Mouse (Mus musculus) midbrain, embryonic 15.5 days (tissue): ENCODE data around the gene Lancl3. TPM values are rescaled to one million over a fixed set of nuclear protein-coding genes. Genes with fewer than 3 reads are reported as not detected.

Source experiments
- ATAC-seq: fragments of 200-750 bp; cut with Nextera tagmentation; replicated peaks from 2 replicates; pipeline ENCODE4 v1.8.0; 2017; ENCODE audit warnings: moderate TSS enrichment
- H3K27ac ChIP-seq: fragments of 300-500 bp; sonication (generic); 2 replicates; pipeline ENCODE4 v1.5.1; 2015; ENCODE audit warnings: mild to moderate bottlenecking, inconsistent platforms
- H3K27me3 ChIP-seq: fragments of 300-500 bp; sonication (generic); replicated peaks from 2 replicates; pipeline ENCODE4 v1.6.1; 2015; ENCODE audit warnings: inconsistent platforms
- H3K36me3 ChIP-seq: fragments of 300-500 bp; sonication (generic); replicated peaks from 2 replicates; pipeline ENCODE4 v1.6.1; 2015; ENCODE audit warnings: inconsistent platforms
- H3K4me1 ChIP-seq: fragments of 300-500 bp; sonication (generic); 2 replicates; pipeline ENCODE4 v1.6.1; 2015; ENCODE audit warnings: inconsistent platforms
- H3K4me2 ChIP-seq: fragments of 300-500 bp; sonication (generic); 2 replicates; pipeline ENCODE4 v1.6.1; 2015; ENCODE audit warnings: inconsistent platforms, mild to moderate bottlenecking, moderate library complexity
- H3K4me3 ChIP-seq: fragments of 300-500 bp; sonication (generic); 2 replicates; pipeline ENCODE4 v1.5.1; 2015; ENCODE audit warnings: mild to moderate bottlenecking, inconsistent platforms
- H3K9ac ChIP-seq: fragments of 300-500 bp; sonication (generic); 2 replicates; pipeline ENCODE4 v1.6.1; 2015; ENCODE audit warnings: mild to moderate bottlenecking, inconsistent platforms
- H3K9me3 ChIP-seq: fragments of 300-500 bp; sonication (generic); 2 replicates; pipeline ENCODE4 v1.6.1; 2016; ENCODE audit warnings: inconsistent platforms
- WGBS: fragments of 180-500 bp; shearing (Covaris S2); methylation state at CpG from one replicate; pipeline ENCODE4 v1.1.7; 2015; ENCODE audit warnings: mixed read lengths; 5-methylcytosine and 5-hydroxymethylcytosine counted together
- polyA plus RNA-seq: library from polyadenylated mRNA; unstranded; fragments of >200 nt; fragmentation: Nextera tagmentation; extraction: Ambion mirVana; gene quantifications from 2 replicates; pipeline ENCODE4 v1.2.1, GENCODE M21; 2015

Gene Lancl3
- 5.3 and 5.8 TPM in 2 replicates for polyA plus RNA-seq

- peak within 1 kb of the TSS; percentile 46 for H3K9ac ChIP-seq
- peak within 1 kb of the TSS; percentile 63 for H3K4me2 ChIP-seq
- H3K27ac ChIP-seq, result peak within 1 kb of the TSS; percentile 56
- H3K4me3 ChIP-seq, result peak within 1 kb of the TSS; percentile 52
- H3K36me3 ChIP-seq, result no peaks in the 10 kb centered on the region
- H3K27me3 ChIP-seq, result no peaks in the 10 kb centered on the region
- H3K9me3 ChIP-seq, result no peaks in the 10 kb centered on the region
- no peaks in the 10 kb centered on the region for H3K4me1 ChIP-seq
- peak; percentile 82 for ATAC-seq
- WGBS, result 21% methylated on average over 47 of the region's 49 CpGs
Observed at GRCm38 (mm10) chrX:9199761-9200371, at the start of gene Lancl3. TSS of gene Lancl3 (plus strand) at chrX:9199902.

DNA sequence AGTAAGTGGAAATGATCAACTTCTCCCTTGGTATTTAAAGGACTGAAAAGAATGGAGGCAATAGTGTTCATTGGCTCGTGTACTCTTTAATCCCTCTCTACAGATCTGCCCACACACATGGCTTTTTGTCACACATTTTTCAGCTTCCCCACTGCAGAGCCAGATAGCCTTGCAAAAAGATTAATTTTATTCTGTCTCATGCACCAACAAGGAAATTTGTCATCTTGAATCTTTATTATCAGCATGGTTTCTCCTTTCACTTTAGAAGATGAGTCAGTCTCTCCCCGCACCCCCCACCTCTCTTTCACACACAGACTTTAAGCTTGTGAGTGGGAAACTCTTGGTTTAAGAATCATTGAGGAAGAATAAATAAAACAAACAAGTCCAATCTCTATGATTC, 20.7 kb upstream of the Lancl3 start:
- no peaks in the 10 kb centered on the region for H3K4me1 ChIP-seq
- no peak overlapping the region for H3K27ac ChIP-seq
- no peak overlapping the region for H3K4me2 ChIP-seq
- no peaks in the 10 kb centered on the region for H3K9me3 ChIP-seq
- WGBS, result 56% methylated on average over 2 of the region's 2 CpGs
- no peak overlapping the region for H3K9ac ChIP-seq
- H3K4me3 ChIP-seq, result no peak overlapping the region
- H3K27me3 ChIP-seq, result no peaks in the 10 kb centered on the region
- no peaks in the 10 kb centered on the region for H3K36me3 ChIP-seq
- ATAC-seq, result no peak

- H3K27me3 ChIP-seq, result no peaks in the 10 kb centered on the region
- H3K9ac ChIP-seq, result no peak overlapping the region
- WGBS, result 40% methylated on average over 5 of the region's 5 CpGs
- no peaks in the 10 kb centered on the region for H3K4me1 ChIP-seq
- H3K36me3 ChIP-seq, result no peaks in the 10 kb centered on the region
- ATAC-seq, result no peak
- no peak overlapping the region for H3K4me3 ChIP-seq
- no peak overlapping the region for H3K27ac ChIP-seq
- no peak overlapping the region for H3K4me2 ChIP-seq
- H3K9me3 ChIP-seq, result no peaks in the 10 kb centered on the region
Observed at GRCm38 (mm10) chrX:9181570-9181969, 18.1 kb upstream of the Lancl3 start.

DNA sequence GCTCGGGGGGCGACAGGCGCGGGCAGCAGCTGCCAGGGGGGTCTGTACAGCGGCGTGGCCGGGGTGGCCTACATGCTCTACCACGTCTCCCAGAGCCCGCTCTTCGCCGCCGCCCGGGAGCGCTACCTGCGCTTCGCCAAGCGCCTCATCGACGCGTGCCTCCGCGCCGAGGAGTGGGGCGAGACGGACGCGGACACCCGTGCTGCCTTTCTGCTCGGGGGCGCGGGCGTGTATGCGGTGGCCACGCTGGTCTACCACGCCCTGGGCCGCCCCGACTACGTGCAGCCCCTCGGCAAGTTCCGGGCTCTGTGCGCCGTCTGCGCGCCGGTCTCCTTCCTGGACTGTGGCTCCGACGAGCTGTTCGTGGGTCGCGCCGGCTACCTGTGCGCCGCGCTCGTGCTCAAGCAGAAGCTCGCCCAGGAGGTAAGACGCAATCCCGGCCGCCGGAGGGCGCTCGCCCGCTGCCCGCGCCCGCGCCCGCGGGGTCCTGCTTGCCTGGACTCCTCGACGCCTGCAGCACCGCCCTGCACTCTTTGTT, 747 bp downstream of the Lancl3 start:
- Histone ChIP-seq H3K4me3 (peak overlapping the region; percentile 52), H3K27ac (peak overlapping the region; percentile 56), H3K4me1 (no peaks in the 10 kb centered on the region), H3K9me3 (no peaks in the 10 kb centered on the region), H3K4me2 (peak overlapping the region; percentile 63), H3K9ac (peak overlapping the region; percentile 46), H3K27me3 (no peaks in the 10 kb centered on the region), H3K36me3 (no peaks in the 10 kb centered on the region)
- ATAC-seq, result peak; percentile 76
- 23% methylated on average over 67 of the region's 72 CpGs for WGBS

DNA sequence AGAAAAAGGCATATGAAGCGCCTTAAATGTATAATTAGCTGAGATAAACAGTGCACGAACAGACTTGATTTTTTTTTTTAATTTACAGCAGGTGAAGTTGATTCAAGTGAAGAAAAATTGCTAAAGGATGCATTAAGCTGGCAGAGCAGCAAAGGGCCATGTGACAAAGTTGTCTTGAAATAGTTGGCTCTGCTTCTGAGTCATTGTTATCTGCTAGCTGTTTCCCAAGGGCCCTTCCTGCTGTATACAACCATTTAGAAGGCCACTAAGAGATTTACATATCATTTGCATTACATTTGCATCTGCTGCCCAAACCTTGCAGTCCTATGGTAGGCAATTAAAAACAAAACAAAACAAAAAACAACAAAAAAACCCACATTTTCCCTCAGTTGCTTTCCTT, 2.3 kb downstream of the Lancl3 start:
- Histone ChIP-seq H3K27me3 (no peaks in the 10 kb centered on the region), H3K4me1 (no peaks in the 10 kb centered on the region), H3K9ac (no peak overlapping the region), H3K9me3 (no peaks in the 10 kb centered on the region), H3K4me2 (peak overlapping the region; percentile 32), H3K36me3 (no peaks in the 10 kb centered on the region), H3K4me3 (peak overlapping the region; percentile 11; the same call in 1 of the 2 replicates), H3K27ac (peak overlapping the region; percentile 7; the same call in 1 of the 2 replicates)
- 59% methylated on average over 2 of the region's 2 CpGs for WGBS
- ATAC-seq, result 0 out of 2 replicates have a peak, but pooled peaks have one; percentile 16

GRCm38 (mm10) chrX:9202781-9203405, 3.2 kb downstream of the Lancl3 start:
- H3K4me1 ChIP-seq, result no peaks in the 10 kb centered on the region
- peak overlapping the region; percentile 32 for H3K4me2 ChIP-seq
- ATAC-seq, result no peak
- no peak overlapping the region for H3K9ac ChIP-seq
- no peaks in the 10 kb centered on the region for H3K9me3 ChIP-seq
- peak overlapping the region; percentile 7; the same call in 1 of the 2 replicates for H3K27ac ChIP-seq
- peak overlapping the region; percentile 11; the same call in 1 of the 2 replicates for H3K4me3 ChIP-seq
- H3K27me3 ChIP-seq, result no peaks in the 10 kb centered on the region
- 52% methylated on average over 7 of the region's 7 CpGs for WGBS
- H3K36me3 ChIP-seq, result no peaks in the 10 kb centered on the region

GRCm38 (mm10) chrX:9205121-9205520, 5.4 kb downstream of the Lancl3 start:
- Histone ChIP-seq H3K9ac (no peak overlapping the region), H3K4me3 (no peak overlapping the region), H3K4me1 (no peaks in the 10 kb centered on the region), H3K27ac (no peak overlapping the region), H3K27me3 (no peaks in the 10 kb centered on the region), H3K4me2 (no peak overlapping the region), H3K36me3 (no peaks in the 10 kb centered on the region), H3K9me3 (no peaks in the 10 kb centered on the region)
- no peak for ATAC-seq
- 67% methylated on average over 2 of the region's 2 CpGs for WGBS

- H3K4me3 ChIP-seq, result no peak overlapping the region
- H3K9me3 ChIP-seq, result no peaks in the 10 kb centered on the region
- no peaks in the 10 kb centered on the region for H3K27me3 ChIP-seq
- WGBS, result 86% methylated on average over 2 of the region's 2 CpGs
- no peaks in the 10 kb centered on the region for H3K4me1 ChIP-seq
- no peak overlapping the region for H3K27ac ChIP-seq
- H3K36me3 ChIP-seq, result no peaks in the 10 kb centered on the region
- no peak overlapping the region for H3K9ac ChIP-seq
- no peak for ATAC-seq
- no peak overlapping the region for H3K4me2 ChIP-seq
Observed at GRCm38 (mm10) chrX:9216244-9216643, 16.5 kb downstream of the Lancl3 start.

GRCm38 (mm10) chrX:9219570-9219969, 19.9 kb downstream of the Lancl3 start:
- Histone ChIP-seq H3K4me2 (no peak overlapping the region), H3K4me3 (no peak overlapping the region), H3K9me3 (no peaks in the 10 kb centered on the region), H3K4me1 (no peaks in the 10 kb centered on the region), H3K27me3 (no peaks in the 10 kb centered on the region), H3K36me3 (no peaks in the 10 kb centered on the region), H3K27ac (no peak overlapping the region), H3K9ac (no peak overlapping the region)
- ATAC-seq, result no peak
- 90% methylated on average over 3 of the region's 3 CpGs for WGBS

- Histone ChIP-seq H3K9me3 (no peaks in the 10 kb centered on the region), H3K27ac (no peak overlapping the region), H3K4me2 (no peak overlapping the region), H3K4me3 (no peak overlapping the region), H3K36me3 (no peaks in the 10 kb centered on the region), H3K9ac (no peak overlapping the region), H3K4me1 (no peaks in the 10 kb centered on the region), H3K27me3 (no peaks in the 10 kb centered on the region)
- no peak for ATAC-seq
- WGBS, result 32% methylated on average over 6 of the region's 6 CpGs
Observed at GRCm38 (mm10) chrX:9221206-9221605, 21.5 kb downstream of the Lancl3 start.

- Histone ChIP-seq H3K9me3 (no peaks in the 10 kb centered on the region), H3K4me1 (no peaks in the 10 kb centered on the region), H3K27ac (no peak overlapping the region), H3K4me3 (no peak overlapping the region), H3K27me3 (no peaks in the 10 kb centered on the region), H3K36me3 (no peaks in the 10 kb centered on the region), H3K4me2 (no peak overlapping the region), H3K9ac (no peak overlapping the region)
- WGBS, result 88% methylated on average over 4 of the region's 4 CpGs
- no peak for ATAC-seq
Observed at GRCm38 (mm10) chrX:9221736-9222135, 22.0 kb downstream of the Lancl3 start.

GRCm38 (mm10) chrX:9222412-9223221, 22.9 kb downstream of the Lancl3 start:
- no peaks in the 10 kb centered on the region for H3K4me1 ChIP-seq
- H3K27ac ChIP-seq, result no peak overlapping the region
- no peaks in the 10 kb centered on the region for H3K9me3 ChIP-seq
- H3K36me3 ChIP-seq, result no peaks in the 10 kb centered on the region
- no peak overlapping the region for H3K4me2 ChIP-seq
- no peak for ATAC-seq
- WGBS, result 93% methylated on average over 3 of the region's 3 CpGs
- no peak overlapping the region for H3K4me3 ChIP-seq
- no peaks in the 10 kb centered on the region for H3K27me3 ChIP-seq
- no peak overlapping the region for H3K9ac ChIP-seq
